Mouse (Mus musculus): ENCODE data around the gene Fosl1. TPM values are rescaled to one million over a fixed set of nuclear protein-coding genes. Genes with fewer than 3 reads are reported as not detected.
A peak's percentile ranks its signal among the peaks of the same experiment; 100 is the strongest.

Fosl1 gene
- polyA plus RNA-seq, 1 experiment from 2014 or later, result not detected

DNA sequence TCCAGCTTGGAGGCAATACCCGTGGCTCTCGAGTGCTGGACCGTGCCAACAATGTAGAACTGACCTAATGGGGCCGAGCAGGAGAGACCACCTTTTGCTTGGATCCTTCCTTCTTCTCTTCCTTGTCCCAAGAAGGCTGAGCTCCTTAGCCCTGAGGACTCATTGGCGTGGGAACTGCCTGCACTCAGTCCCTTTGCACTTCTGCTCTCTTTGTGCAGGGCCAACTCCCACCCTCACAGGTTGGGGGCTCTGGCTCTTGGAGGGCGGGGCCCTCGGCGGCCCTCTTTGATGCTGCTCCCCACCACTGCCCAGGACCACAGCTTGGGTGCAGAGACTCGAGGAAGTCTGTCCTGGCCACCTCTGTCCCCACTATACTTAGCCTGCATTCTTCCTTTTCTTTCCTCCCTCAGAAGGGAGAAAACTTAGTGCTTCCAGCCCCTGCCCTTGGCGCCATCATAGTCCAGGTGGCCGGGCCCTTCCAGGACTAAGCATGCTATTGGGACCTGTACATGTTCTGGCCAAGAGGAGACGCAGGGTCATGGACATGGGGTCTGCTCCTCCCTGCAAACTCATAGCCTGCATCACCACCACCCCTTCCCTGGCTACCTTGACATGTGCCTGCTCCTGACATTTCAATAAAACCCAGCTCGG lies 20.6 kb upstream of the Fosl1 start:
- ATAC-seq (ENCODE audit: low FRiP score), result no peak
- H3K9me3 ChIP-seq, result no peaks in the 10 kb centered on the region
- no peak overlapping the region for H3K4me3 ChIP-seq (replicated peaks)
- peak overlapping the region; percentile 83; the same call in 1 of the 2 replicates for H3K4me2 ChIP-seq
- WGBS, result 93% methylated on average over 13 of the region's 13 CpGs
- peaks cover 2% of the 10 kb centered on the region; the same call in 1 of the 2 replicates for H3K27me3 ChIP-seq
- peaks cover 20% of the 10 kb centered on the region for H3K36me3 ChIP-seq (replicated peaks)
- H3K9ac ChIP-seq, result no peak overlapping the region
- H3K27ac ChIP-seq, result 0 out of 2 replicates have a peak overlapping the region, but pooled peaks have one; percentile 19
- H3K4me1 ChIP-seq, result peaks cover 36% of the 10 kb centered on the region

- peaks cover 14% of the 10 kb centered on the region for H3K36me3 ChIP-seq (replicated peaks)
- no peak overlapping the region for H3K4me2 ChIP-seq
- H3K27me3 ChIP-seq, result peaks cover 6% of the 10 kb centered on the region; the same call in 1 of the 2 replicates
- no peak overlapping the region for H3K4me3 ChIP-seq (replicated peaks)
- no peak overlapping the region for H3K27ac ChIP-seq
- H3K9me3 ChIP-seq, result no peaks in the 10 kb centered on the region
- ATAC-seq (ENCODE audit: low FRiP score), result no peak
- H3K9ac ChIP-seq, result no peak overlapping the region
- H3K4me1 ChIP-seq, result peaks cover 34% of the 10 kb centered on the region
- WGBS, result 91% methylated on average over 2 of the region's 2 CpGs
Observed at GRCm38 (mm10) chr19:5428083-5428482, 19.3 kb upstream of the Fosl1 start.

- Histone ChIP-seq H3K4me3 (replicated peaks) (no peak overlapping the region), H3K9me3 (no peaks in the 10 kb centered on the region), H3K27ac (no peak overlapping the region), H3K4me2 (no peak overlapping the region), H3K27me3 (peaks cover 9% of the 10 kb centered on the region; the same call in 1 of the 2 replicates), H3K9ac (no peak overlapping the region), H3K36me3 (replicated peaks) (peaks cover 14% of the 10 kb centered on the region), H3K4me1 (peaks cover 34% of the 10 kb centered on the region)
- ATAC-seq (ENCODE audit: low FRiP score), result no peak
- 82% methylated on average over 4 of the region's 4 CpGs for WGBS
Observed at GRCm38 (mm10) chr19:5429219-5429618, 18.1 kb upstream of the Fosl1 start.

GRCm38 (mm10) chr19:5429806-5430205 lies 17.5 kb upstream of the Fosl1 start:
- Histone ChIP-seq H3K4me2 (no peak overlapping the region), H3K9me3 (no peaks in the 10 kb centered on the region), H3K4me3 (replicated peaks) (no peak overlapping the region), H3K27ac (no peak overlapping the region), H3K27me3 (peaks cover 15% of the 10 kb centered on the region; the same call in 1 of the 2 replicates), H3K4me1 (peaks cover 34% of the 10 kb centered on the region), H3K9ac (no peak overlapping the region), H3K36me3 (replicated peaks) (peaks cover 14% of the 10 kb centered on the region)
- no peak for ATAC-seq (ENCODE audit: low FRiP score)
- 73% methylated on average over 8 of the region's 8 CpGs for WGBS

DNA sequence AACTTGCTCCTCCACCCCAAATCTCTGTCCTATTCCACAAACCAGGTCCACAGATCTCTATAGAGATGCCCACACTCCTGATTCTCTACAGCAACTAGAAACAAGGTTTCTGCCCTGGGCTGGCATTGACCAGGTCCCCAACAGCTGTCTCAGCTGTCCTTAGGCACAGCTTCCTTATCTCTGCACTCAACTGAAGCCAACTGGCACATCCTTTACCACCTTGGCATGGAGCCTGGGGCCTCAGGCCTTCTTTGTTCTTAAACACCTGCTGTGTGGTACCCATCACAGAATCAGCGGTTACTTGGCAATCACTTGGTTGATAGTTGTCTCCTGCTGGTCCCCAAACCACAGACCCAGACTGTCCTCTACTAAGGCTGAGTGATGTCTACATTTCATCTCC lies 16.9 kb upstream of the Fosl1 start:
- Histone ChIP-seq H3K4me1 (peaks cover 34% of the 10 kb centered on the region), H3K9me3 (no peaks in the 10 kb centered on the region), H3K27me3 (peaks cover 15% of the 10 kb centered on the region; the same call in 1 of the 2 replicates), H3K9ac (no peak overlapping the region), H3K27ac (no peak overlapping the region), H3K4me2 (no peak overlapping the region), H3K36me3 (replicated peaks) (peaks cover 14% of the 10 kb centered on the region), H3K4me3 (replicated peaks) (no peak overlapping the region)
- no peak for ATAC-seq (ENCODE audit: low FRiP score)
- 93% methylated on average over 1 of the region's 1 CpGs for WGBS

DNA sequence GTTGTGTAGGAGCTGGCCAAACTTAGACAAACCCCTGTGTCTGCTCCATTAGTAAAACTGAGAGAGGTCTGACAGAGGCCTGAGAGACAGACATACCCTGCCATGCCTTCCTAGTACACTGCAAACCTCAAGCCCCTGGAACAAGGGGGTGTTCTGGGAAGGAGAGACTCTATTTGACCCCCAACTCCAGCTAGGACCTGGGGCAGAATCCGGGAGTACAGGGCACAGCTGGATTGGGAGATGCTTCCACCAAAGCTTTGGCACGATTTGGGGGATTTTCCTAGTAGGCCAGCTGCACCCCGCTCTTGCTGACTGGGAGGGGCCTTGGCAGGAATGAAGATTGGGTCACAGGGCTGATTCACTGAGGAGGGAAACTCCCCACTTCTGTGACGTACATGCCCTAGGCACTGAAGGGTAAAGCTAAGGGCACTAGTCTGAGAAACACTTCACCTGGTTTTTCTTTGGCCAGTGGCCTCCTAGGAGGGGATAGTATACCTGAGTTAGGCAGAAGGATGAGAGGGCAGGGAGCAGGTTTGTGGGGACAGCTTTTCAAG lies 15.4 kb upstream of the Fosl1 start:
- Histone ChIP-seq H3K4me3 (replicated peaks) (no peak overlapping the region), H3K9me3 (no peaks in the 10 kb centered on the region), H3K4me1 (peaks cover 19% of the 10 kb centered on the region), H3K36me3 (replicated peaks) (peaks cover 4% of the 10 kb centered on the region), H3K27me3 (peaks cover 17% of the 10 kb centered on the region; the same call in 1 of the 2 replicates), H3K9ac (no peak overlapping the region), H3K27ac (no peak overlapping the region), H3K4me2 (no peak overlapping the region)
- ATAC-seq (ENCODE audit: low FRiP score), result no peak
- 79% methylated on average over 4 of the region's 4 CpGs for WGBS

GRCm38 (mm10) chr19:5432992-5433852 lies 14.1 kb upstream of the Fosl1 start:
- WGBS, result 13% methylated on average over 16 of the region's 16 CpGs
- Histone ChIP-seq H3K36me3 (replicated peaks) (no peaks in the 10 kb centered on the region), H3K27ac (no peak overlapping the region), H3K27me3 (peaks cover 18% of the 10 kb centered on the region; the same call in 1 of the 2 replicates), H3K4me2 (peak overlapping the region; percentile 43), H3K4me1 (peaks cover 12% of the 10 kb centered on the region), H3K4me3 (replicated peaks) (peak overlapping the region; percentile 8; the same call in 1 of the 2 replicates), H3K9ac (peak overlapping the region; percentile 2; the same call in 1 of the 2 replicates), H3K9me3 (no peaks in the 10 kb centered on the region)
- no peak for ATAC-seq (ENCODE audit: low FRiP score)

DNA sequence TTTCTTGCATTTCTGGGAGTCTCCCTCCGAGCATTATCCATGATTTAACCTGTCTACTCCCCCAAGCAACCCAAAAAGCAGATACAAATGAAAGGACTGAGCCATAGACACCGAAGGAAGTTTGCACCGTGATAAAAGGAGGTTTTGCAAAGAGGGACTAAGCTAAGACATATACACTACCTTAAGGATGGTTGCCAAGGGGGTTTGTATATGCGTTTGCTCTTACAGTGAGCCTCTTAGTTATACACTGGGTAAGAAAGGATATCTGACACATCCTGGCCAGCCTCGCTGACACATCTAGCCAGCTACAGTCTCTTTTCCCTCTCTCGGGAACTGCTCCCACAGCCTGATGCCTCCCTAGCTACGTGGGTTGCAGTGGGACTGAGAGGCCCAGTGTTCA lies 13.4 kb upstream of the Fosl1 start:
- H3K9ac ChIP-seq, result peak overlapping the region; percentile 2; the same call in 1 of the 2 replicates
- ATAC-seq (ENCODE audit: low FRiP score), result no peak
- H3K36me3 ChIP-seq (replicated peaks), result no peaks in the 10 kb centered on the region
- no peak overlapping the region for H3K27ac ChIP-seq
- no peak overlapping the region for H3K4me3 ChIP-seq (replicated peaks)
- 68% methylated on average over 7 of the region's 7 CpGs for WGBS
- peaks cover 12% of the 10 kb centered on the region for H3K4me1 ChIP-seq
- no peaks in the 10 kb centered on the region for H3K9me3 ChIP-seq
- peaks cover 18% of the 10 kb centered on the region; the same call in 1 of the 2 replicates for H3K27me3 ChIP-seq
- H3K4me2 ChIP-seq, result no peak overlapping the region

DNA sequence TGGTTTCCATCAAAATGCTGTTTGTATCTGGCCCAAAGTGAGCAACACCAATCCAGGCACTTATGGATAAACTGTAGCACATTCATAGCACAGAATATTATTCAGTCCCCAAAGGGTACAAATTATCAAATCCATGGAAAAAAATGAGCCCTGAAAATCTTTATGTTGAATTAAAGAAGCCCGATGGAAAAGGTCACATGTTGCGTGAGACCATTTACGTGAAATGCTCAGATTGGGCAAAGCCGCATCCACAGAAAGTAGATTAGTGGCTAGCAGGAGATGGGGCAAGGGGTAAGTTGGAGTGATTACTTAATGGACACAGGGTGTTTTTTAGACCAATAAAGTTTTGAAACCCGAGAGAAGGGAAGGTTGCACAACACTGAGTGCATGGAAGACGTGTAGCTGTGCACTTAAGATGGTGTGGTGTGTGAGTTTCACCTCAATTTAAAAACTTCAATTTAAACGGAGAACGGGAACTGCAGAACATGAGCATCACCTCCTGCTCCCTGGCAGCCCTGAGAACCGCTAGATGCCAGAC lies 2.9 kb upstream of the Fosl1 start:
- Histone ChIP-seq H3K4me1 (peaks cover 18% of the 10 kb centered on the region), H3K27me3 (peaks cover 55% of the 10 kb centered on the region), H3K9me3 (peaks cover 9% of the 10 kb centered on the region; the same call in 1 of the 2 replicates), H3K27ac (no peak overlapping the region), H3K9ac (no peak overlapping the region), H3K4me3 (replicated peaks) (no peak overlapping the region), H3K36me3 (replicated peaks) (no peaks in the 10 kb centered on the region), H3K4me2 (no peak overlapping the region)
- ATAC-seq (ENCODE audit: low FRiP score), result no peak
- WGBS, result 73% methylated on average over 9 of the region's 9 CpGs

GRCm38 (mm10) chr19:5444954-5445353 lies 2.4 kb upstream of the Fosl1 start:
- H3K27me3 ChIP-seq, result peaks cover 61% of the 10 kb centered on the region
- no peak overlapping the region for H3K4me2 ChIP-seq
- no peaks in the 10 kb centered on the region for H3K36me3 ChIP-seq (replicated peaks)
- H3K9ac ChIP-seq, result no peak overlapping the region
- peaks cover 9% of the 10 kb centered on the region; the same call in 1 of the 2 replicates for H3K9me3 ChIP-seq
- H3K4me1 ChIP-seq, result peaks cover 18% of the 10 kb centered on the region
- H3K27ac ChIP-seq, result no peak overlapping the region
- 35% methylated on average over 7 of the region's 7 CpGs for WGBS
- no peak for ATAC-seq (ENCODE audit: low FRiP score)
- H3K4me3 ChIP-seq (replicated peaks), result no peak overlapping the region

DNA sequence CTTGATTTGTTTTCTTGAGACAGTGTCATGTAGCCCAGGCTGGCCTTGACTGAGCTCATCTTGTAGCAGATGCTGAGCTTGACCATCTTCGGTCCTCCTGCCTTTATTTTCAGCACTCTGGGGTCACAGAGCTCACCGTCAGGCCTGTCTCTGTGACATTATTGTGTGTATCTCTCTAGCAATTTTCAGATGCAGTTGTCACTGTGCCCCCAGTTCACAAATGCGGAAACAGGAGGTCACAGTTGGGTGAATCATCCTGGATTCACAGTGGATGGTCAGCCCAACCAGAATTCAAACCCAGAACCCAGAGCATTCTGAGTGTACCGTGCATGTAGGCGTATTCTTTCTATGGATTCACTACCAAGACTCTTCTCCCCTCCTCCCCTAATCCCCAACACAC lies 1.6 kb upstream of the Fosl1 start:
- Histone ChIP-seq H3K27me3 (peaks cover 69% of the 10 kb centered on the region), H3K4me1 (peaks cover 18% of the 10 kb centered on the region), H3K9ac (no peak overlapping the region), H3K36me3 (replicated peaks) (no peaks in the 10 kb centered on the region), H3K27ac (no peak overlapping the region), H3K4me3 (replicated peaks) (no peak overlapping the region), H3K4me2 (no peak overlapping the region), H3K9me3 (peaks cover under 1% of the 10 kb centered on the region; the same call in 1 of the 2 replicates)
- ATAC-seq (ENCODE audit: low FRiP score), result no peak
- WGBS, result 89% methylated on average over 5 of the region's 5 CpGs
